Mouse (Mus musculus) bone marrow, adult 2 months (tissue): ENCODE data around the gene Tmigd1. TPM values are rescaled to one million over a fixed set of nuclear protein-coding genes. Genes with fewer than 3 reads are reported as not detected.
A peak's percentile ranks its signal among the peaks of the same experiment; 100 is the strongest.

ENCODE experiments used
- H3K27ac ChIP-seq: fragments of 200-500 bp; 2 replicates; pipeline ENCODE4 v1.5.1; 2012; ENCODE audit warnings: low read depth, mild to moderate bottlenecking, control low read depth, inconsistent platforms, low read length; ENCODE audit not compliant: control insufficient read depth, poor library complexity, insufficient read depth
- H3K4me1 ChIP-seq: fragments of 200-500 bp; 2 replicates; pipeline ENCODE4 v1.6.1; 2011; ENCODE audit warnings: low read length; ENCODE audit not compliant: control insufficient read depth, insufficient read depth
- H3K4me3 ChIP-seq: fragments of 200-500 bp; replicated peaks from 2 replicates; pipeline ENCODE3; 2011; ENCODE audit warnings: mild to moderate bottlenecking, low read depth, low read length, control low read depth; ENCODE audit not compliant: control insufficient read depth
- CTCF ChIP-seq: fragments of 200-500 bp; IDR thresholded peaks from 2 replicates; pipeline ENCODE4 v1.5.1; 2011; ENCODE audit warnings: low read length, control low read depth; ENCODE audit not compliant: control insufficient read depth, insufficient read depth
- POLR2A ChIP-seq: fragments of 200-500 bp; IDR thresholded peaks from 2 replicates; pipeline ENCODE4 v1.6.1; 2011; ENCODE audit warnings: low read depth, mild to moderate bottlenecking, control low read depth, low read length, borderline replicate concordance; ENCODE audit not compliant: control insufficient read depth
- WGBS: fragments of 180-500 bp; shearing (Covaris S2); methylation state at CpG from one replicate; pipeline ENCODE4 v1.1.7; 2018; 5-methylcytosine and 5-hydroxymethylcytosine counted together
- polyA plus RNA-seq: library from polyadenylated mRNA; stranded (reverse); fragments of >200 nt; gene quantifications from 2 replicates; pipeline ENCODE4 v1.2.4, GENCODE M21; 2011; ENCODE audit warnings: low replicate concordance; ENCODE audit not compliant: missing spikeins, insufficient read depth, insufficient read length

The Tmigd1 gene
- polyA plus RNA-seq, 1 experiment = 1.8 TPM

DNA sequence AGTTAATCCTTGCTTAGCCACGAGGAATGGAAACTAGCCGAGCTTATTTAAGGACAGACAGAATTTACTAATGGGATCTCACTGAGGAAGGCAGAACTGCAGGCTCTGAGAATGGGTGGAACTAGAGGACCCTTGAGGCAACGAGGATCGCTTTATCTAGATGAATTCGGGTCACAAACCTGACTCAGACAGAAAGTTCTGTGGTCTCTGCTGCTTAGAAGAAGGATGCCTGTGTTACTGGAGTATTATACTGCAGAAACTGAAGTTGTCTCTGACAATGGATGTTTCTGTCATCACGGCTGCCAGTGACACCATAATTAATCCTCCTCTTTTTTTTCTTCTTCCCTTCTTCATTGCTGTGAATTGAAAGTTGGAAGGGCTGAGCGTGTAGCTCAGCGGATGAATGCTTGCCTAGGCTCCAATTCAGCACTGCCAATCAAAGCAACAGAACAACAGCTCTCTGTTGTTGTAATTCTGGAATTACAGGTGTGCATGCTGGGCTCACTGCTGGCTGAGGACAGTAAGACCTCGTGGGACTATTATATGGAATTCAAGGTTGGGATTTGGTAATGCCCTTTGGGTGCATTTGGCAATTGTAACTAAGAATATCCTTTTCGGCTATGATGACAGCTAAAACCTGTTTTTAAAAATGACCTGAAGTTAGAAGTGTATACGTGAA lies 29.3 kb upstream of the Tmigd1 start:
- Histone ChIP-seq H3K27ac (no peak overlapping the region), H3K4me1 (no peaks in the 10 kb centered on the region), H3K4me3 (no peak overlapping the region)
- TF ChIP-seq POLR2A = no peak
- no peak for TF ChIP-seq CTCF
- 73% methylated on average over 11 of the region's 11 CpGs for WGBS

DNA sequence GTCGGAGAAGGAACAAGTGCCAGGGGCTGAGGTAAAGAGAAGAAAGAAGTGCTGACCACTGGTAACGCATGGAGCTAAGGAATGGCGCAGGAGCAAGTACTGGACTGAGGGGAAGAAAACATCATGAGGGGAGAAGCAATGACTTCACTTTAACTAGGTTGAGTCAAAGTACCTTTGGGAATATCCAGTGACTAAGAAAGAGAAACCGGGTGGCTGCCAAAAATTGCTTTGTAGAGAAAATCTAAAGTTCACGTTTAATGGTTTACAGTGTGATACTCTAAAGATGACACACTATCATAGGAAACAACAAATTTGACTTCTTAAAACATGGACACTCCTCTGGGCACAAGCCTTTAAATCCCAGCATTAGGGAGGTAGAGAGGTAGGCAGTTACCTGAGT lies 28.1 kb upstream of the Tmigd1 start:
- WGBS = 78% methylated on average over 5 of the region's 5 CpGs
- TF ChIP-seq POLR2A (no peak), CTCF (no peak)
- Histone ChIP-seq H3K4me1 (no peaks in the 10 kb centered on the region; the same call in 1 of the 2 replicates), H3K27ac (no peak overlapping the region), H3K4me3 (no peak overlapping the region)

DNA sequence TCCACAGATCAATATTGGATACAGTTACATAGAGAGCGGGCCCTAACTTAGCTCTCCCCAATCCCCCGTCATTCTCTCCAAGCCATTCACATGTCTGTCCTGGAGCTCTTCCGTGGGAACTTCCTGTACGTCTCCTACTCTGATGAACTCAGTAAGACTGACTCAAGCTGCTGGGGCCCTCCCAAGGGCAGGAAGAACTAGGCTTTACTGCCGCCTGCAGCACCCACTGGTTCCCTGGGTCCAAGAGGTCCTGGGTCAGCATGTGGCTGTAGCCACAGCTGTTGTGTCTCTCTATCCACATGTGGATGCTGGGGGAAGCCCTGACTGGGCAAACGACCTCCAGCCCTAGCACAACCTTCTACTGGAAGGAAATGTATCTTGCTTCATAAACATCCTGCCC lies 27.2 kb upstream of the Tmigd1 start:
- Histone ChIP-seq H3K4me1 (no peaks in the 10 kb centered on the region; the same call in 1 of the 2 replicates), H3K4me3 (no peak overlapping the region), H3K27ac (no peak overlapping the region)
- WGBS = 45% methylated on average over 6 of the region's 6 CpGs
- no peak for TF ChIP-seq CTCF

- TF ChIP-seq POLR2A (no peak), CTCF (no peak)
- Histone ChIP-seq H3K4me3 (no peak overlapping the region), H3K27ac (peak overlapping the region; percentile 88), H3K4me1 (peaks cover 1% of the 10 kb centered on the region; the same call in 1 of the 2 replicates)
- WGBS = 36% methylated on average over 5 of the region's 5 CpGs
These were observed 22.1 kb upstream of the Tmigd1 start for GRCm38 (mm10) chr11:76879816-76880215.

DNA sequence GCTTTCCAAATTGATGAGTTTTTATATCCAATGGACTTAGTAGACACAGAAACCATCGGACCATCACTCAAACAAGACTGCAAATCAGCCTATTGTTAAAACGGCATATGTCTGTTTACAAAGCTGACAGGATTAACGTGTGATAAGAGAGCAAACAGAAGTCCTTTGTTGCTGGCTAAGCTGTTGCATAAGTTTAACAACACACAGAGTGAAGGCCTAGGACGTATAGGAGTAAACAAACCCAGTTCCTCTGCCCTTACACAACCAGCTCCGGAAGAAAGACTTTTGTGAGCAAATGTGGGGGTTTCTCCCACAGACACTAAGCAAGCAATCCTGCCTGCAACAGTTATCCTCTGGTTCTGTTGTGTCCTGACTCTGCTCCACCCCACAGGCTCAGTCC lies 17.5 kb upstream of the Tmigd1 start:
- peak overlapping the region; percentile 79 for H3K27ac ChIP-seq
- TF ChIP-seq POLR2A (no peak), CTCF (no peak)
- WGBS = 42% methylated on average over 5 of the region's 5 CpGs
- peaks cover 1% of the 10 kb centered on the region; the same call in 1 of the 2 replicates for H3K4me1 ChIP-seq
- no peak overlapping the region for H3K4me3 ChIP-seq

DNA sequence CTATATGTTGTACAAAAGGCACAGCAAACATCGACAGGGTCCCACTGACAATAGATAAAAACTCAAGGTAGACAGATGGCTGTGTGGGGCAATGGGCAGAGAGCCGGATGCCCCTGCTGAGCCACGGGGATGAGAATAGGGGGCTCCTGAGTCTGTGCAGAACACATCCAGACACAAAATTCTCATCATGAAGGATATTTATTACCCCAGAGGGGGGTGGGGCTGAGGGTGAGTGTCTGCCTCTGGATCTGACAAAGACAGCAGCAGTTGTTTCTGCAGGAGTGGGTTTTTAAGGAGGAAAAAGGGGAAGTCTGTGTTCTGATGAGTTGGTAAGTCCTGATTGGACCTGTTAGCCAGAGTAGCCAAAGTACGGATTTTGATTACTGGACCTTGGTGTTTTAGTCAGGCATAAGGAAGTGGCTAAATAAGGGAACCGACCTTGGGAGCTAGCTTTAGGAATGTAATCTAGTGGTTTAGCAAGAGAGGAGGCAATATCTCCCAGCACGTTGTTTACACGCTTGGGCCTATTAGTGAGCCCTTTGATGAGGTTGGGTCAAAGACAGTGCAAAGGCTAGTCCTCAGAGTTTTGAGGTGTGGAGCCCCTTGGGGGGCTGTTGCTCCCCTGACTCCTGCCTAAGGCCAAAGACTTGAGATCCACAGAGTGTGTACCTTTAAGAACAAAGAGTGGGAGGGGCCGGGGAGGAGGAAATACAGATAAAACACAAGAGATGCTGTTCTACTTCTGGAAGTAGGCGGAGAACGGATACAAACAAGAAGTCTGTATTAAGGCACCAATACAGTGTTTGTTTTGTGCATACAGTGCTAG lies 12.4 kb upstream of the Tmigd1 start:
- H3K4me3 ChIP-seq = no peak overlapping the region
- peak overlapping the region; percentile 44 for H3K27ac ChIP-seq
- 37% methylated on average over 10 of the region's 10 CpGs for WGBS
- TF ChIP-seq POLR2A (no peak), CTCF (no peak)
- H3K4me1 ChIP-seq = peaks cover 1% of the 10 kb centered on the region; the same call in 1 of the 2 replicates

DNA sequence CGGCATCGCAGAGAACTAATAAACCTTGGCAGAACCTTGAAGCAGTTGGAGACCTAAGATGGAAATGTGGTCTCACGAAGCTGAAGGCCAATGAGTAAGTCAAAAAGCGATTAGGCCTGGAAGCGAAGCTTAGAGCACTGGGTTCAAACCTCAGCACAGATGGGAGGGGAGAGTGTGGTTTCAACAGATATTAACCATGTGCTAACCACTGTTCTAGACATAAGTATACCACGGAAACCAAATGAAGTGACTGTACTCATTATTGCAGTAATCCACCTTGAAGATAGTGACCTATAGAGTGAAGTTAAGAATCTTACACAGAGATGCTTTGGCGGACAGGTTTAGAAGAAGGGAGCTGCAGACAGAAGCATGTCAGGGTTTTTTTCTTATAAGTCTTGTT lies 10.8 kb upstream of the Tmigd1 start:
- WGBS = 64% methylated on average over 7 of the region's 7 CpGs
- no peak for TF ChIP-seq CTCF
- no peak for TF ChIP-seq POLR2A
- Histone ChIP-seq H3K4me1 (peaks cover 1% of the 10 kb centered on the region; the same call in 1 of the 2 replicates), H3K27ac (no peak overlapping the region), H3K4me3 (no peak overlapping the region)

GRCm38 (mm10) chr11:76891738-76892349 lies 10.1 kb upstream of the Tmigd1 start:
- no peak overlapping the region for H3K4me3 ChIP-seq
- WGBS = 53% methylated on average over 4 of the region's 4 CpGs
- no peak for TF ChIP-seq POLR2A
- peaks cover 1% of the 10 kb centered on the region; the same call in 1 of the 2 replicates for H3K4me1 ChIP-seq
- no peak overlapping the region for H3K27ac ChIP-seq
